Mouse (Mus musculus) E14TG2a.4 (cell line): ENCODE data around the gene Tmem115.

Experiments
- CTCF ChIP-seq: conservative IDR thresholded peaks from 2 replicates; pipeline ENCODE4 v1.5.1; 2014; ENCODE audit warnings: low read length
- NANOG ChIP-seq: IDR thresholded peaks from 2 replicates; pipeline ENCODE4 v1.6.1; 2014; ENCODE audit warnings: borderline replicate concordance, low read length, mixed read lengths

DNA sequence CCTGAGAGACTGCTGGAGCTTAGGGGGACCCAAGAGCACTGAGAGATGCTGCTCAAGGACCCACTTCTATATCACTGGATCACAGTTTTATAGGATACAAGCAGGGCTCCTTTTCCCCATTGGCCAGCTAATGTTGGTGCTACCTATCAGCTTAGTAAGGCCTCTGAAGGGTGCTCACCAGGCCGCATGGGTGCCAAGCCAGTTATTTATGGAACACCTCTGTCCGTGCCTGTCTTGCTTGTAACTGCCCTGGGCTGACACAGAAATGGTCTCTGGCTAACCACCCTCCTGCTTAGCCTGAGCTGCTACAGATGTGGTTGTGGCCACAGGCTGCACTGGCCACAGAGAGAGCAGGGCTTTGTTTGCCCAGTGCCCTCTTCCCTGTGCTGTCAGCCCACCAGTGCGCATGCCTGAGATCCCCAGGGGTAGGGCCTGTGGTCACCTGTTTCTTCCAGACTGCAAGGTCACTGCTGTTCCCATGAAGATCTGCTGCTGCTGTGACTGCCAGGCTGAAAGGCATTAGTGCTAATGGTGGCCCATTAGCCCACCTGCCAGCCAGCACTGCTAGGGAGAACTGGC is 32.9 kb upstream of the Tmem115 start:
- no peak for TF ChIP-seq CTCF
- TF ChIP-seq NANOG = no peak
